In the genomic region with DNA sequence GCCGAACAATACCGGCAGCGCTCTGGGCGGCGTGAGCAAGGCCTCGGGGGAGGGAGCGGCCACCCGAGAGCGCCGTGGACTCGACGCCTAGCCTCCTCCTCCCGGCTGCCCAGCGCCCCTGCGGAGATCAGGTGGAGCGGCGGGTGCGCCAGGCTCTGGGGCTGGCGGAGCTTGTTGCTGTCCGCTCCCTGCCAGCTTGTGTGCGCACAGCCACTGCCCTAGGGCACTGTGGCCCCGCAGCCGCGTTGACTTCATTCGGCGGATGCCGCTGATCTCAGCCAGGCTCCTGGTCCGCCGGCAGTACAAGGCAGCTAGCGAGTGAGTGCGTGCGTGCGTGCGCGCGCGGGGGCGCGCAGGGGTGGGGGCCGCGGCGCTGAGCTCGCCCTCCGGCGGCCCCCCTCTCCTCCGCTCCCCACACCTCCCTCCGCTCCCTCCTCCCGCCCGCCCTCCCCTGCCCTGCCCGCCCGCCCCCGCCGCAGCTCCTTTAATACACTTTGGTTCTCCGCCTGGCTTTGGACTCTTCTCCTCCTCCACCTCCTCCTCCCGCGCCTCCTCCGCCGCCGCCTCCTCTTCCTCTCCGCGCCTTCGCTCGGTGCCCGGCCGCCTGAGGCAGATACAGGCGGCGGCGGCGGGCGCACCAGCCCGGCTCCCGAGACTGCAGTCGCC, we compare ENCODE assay signal across 9 mouse cellular contexts. TPM values are rescaled to one million over a fixed set of nuclear protein-coding genes. Genes with fewer than 3 reads are reported as not detected.
A peak's percentile ranks its signal among the peaks of the same experiment; 100 is the strongest.
DNase-seq lines count a peak whose midpoint lies in the region; ATAC-seq and TF ChIP-seq lines count a peak whose summit lies in the region.
"Had no signal": no experiment of that assay in that cellular context is flagged by ENCODE, and none has a peak within 500 bp of the region (broad histone marks: within the 10 kb centered on the region; RNA-seq: fewer than 3 reads in every experiment).

A gene (plus strand): TSS at position 545 of the 666 bp plus-strand sequence.

- intact Hi-C loops in left cerebral cortex, postnatal 4 days (cut with DNase I) = loop anchor here (5.0 kb wide), 1 partner anchor 248 kb away; no protein-coding TSS in a partner anchor

- peak within 1 kb of the TSS; percentile 71 for H3K4me2 ChIP-seq in heart, postnatal 0 days (ENCODE audit: low read depth, low read length)
- H3K4me2 ChIP-seq in neural tube, embryonic 14.5 days (ENCODE audit: low read depth, low read length) = peak within 1 kb of the TSS; percentile 49

- TF ChIP-seq CTCF in heart, postnatal 0 days (IDR thresholded peaks at IDR 0.05; ENCODE audit: low read depth) = no peak

- no peaks in the 10 kb centered on the region for H3K36me3 ChIP-seq in heart, postnatal 0 days (replicated peaks; ENCODE audit: control insufficient read depth, insufficient read depth, low read length)
- H3K36me3 ChIP-seq in neural tube, embryonic 14.5 days (ENCODE audit: control insufficient read depth, insufficient read depth, low read length) = no peaks in the 10 kb centered on the region

- H3K9me3 ChIP-seq in heart, postnatal 0 days (replicated peaks; ENCODE audit: control insufficient read depth, low read length) = no peaks in the 10 kb centered on the region
- no peaks in the 10 kb centered on the region for H3K9me3 ChIP-seq in neural tube, embryonic 14.5 days (ENCODE audit: control insufficient read depth, low read length)

- 1% methylated on average over 44 of the region's 73 CpGs for WGBS in heart, postnatal 0 days
- WGBS in neural tube, embryonic 14.5 days = under 1% methylated on average over 42 of the region's 73 CpGs

- DNase-seq in adrenal gland, adult 2 months = peak; percentile 60
- DNase-seq in adrenal gland, postnatal 4 days (ENCODE audit: low spot score in 2 of 2) = no peak
- peak; percentile 55 for DNase-seq in thymus, postnatal 4 days
- DNase-seq in thymus, postnatal 10 days (ENCODE audit: low spot score in 2 of 2) = no peak
- DNase-seq in heart, postnatal 0 days (ENCODE audit: low spot score) = no peak
- peak; percentile 93 for DNase-seq in left cerebral cortex, postnatal 4 days

- H3K9ac ChIP-seq in heart, postnatal 0 days (replicated peaks; ENCODE audit: low read depth, low read length) = no peak within 1 kb of the TSS
- peak within 1 kb of the TSS; percentile 70 for H3K9ac ChIP-seq in neural tube, embryonic 14.5 days (replicated peaks; ENCODE audit: low read depth, low read length)

- H3K27me3 ChIP-seq in heart, postnatal 0 days (ENCODE audit: control insufficient read depth, insufficient read depth, low read length) = peaks cover 100% of the 10 kb centered on the region
- peaks cover 12% of the 10 kb centered on the region for H3K27me3 ChIP-seq in neural tube, embryonic 14.5 days (ENCODE audit: control insufficient read depth, insufficient read depth, low read length)

- H3K27ac ChIP-seq in heart, postnatal 0 days (ENCODE audit: low read depth) = no peak within 1 kb of the TSS
- H3K27ac ChIP-seq in neural tube, embryonic 14.5 days (ENCODE audit: low read depth, low read length) = peak within 1 kb of the TSS; percentile 87

- peak; percentile 51 for ATAC-seq in heart, postnatal 0 days (ENCODE audit: insufficient read depth, low read depth)
- peak; percentile 82 for ATAC-seq in neural tube, embryonic 14.5 days (ENCODE audit: low read depth)
- no peak; the same call in 1 of the 2 replicates for ATAC-seq in frontal cortex, adult (ENCODE audit: low TSS enrichment)

- H3K4me3 ChIP-seq in heart, postnatal 0 days (ENCODE audit: low read depth, low read length) = peak within 1 kb of the TSS; percentile 52
- peak within 1 kb of the TSS; percentile 46 for H3K4me3 ChIP-seq in neural tube, embryonic 14.5 days (ENCODE audit: low read depth, low read length)

- TF ChIP-seq EP300 in heart, postnatal 0 days (IDR thresholded peaks at IDR 0.05; ENCODE audit: low read depth) = no peak

- H3K4me1 ChIP-seq in heart, postnatal 0 days (ENCODE audit: control insufficient read depth, insufficient read depth) = 0 out of 2 replicates have a peak, but pooled peaks cover 5% of the 10 kb centered on the region
- peaks cover 8% of the 10 kb centered on the region for H3K4me1 ChIP-seq in neural tube, embryonic 14.5 days (ENCODE audit: control insufficient read depth, insufficient read depth, low read length)

RNA-seq across cellular contexts. Expression of the gene that starts here (rescaled TPM):
- not detected for total RNA-seq in adrenal gland, adult 2 months (2021)
- 0.10 and 0.41 TPM in 2 replicates for polyA plus RNA-seq in adrenal gland, adult 2 months (2012; rRNA removed)
- total RNA-seq in adrenal gland, postnatal 4 days (2021) = 1 to 10 TPM in 1 of 2 experiments, under 1 TPM in 1; 0.22 to 1.4 TPM
- total RNA-seq in heart, postnatal 0 days (2014; rRNA removed; ENCODE audit: low replicate concordance) = not detected in 2 replicates
- polyA plus RNA-seq in heart, postnatal 0 days (2015; fragmentation: Nextera tagmentation; extraction: Ambion mirVana) = not detected in 2 replicates
- total RNA-seq in left cerebral cortex, postnatal 4 days (2021) = 10 to 100 TPM; 22.4 to 24.1 TPM
- 6.5 and 9.4 TPM in 2 replicates for polyA plus RNA-seq in neural tube, embryonic 14.5 days (2014; fragmentation: Nextera tagmentation; extraction: Ambion mirVana)
- total RNA-seq: heart, postnatal 10 days had no signal

Comparison
In these comparisons a context has a peak if more than half of its experiments do, and no peak if none do; other contexts are left out.
1. RNA of the gene that starts here (total RNA-seq): 22.4 to 24.1 TPM in left cerebral cortex, postnatal 4 days; 0.22 to 1.4 TPM in adrenal gland, postnatal 4 days, not detected in adrenal gland, adult 2 months and not detected in heart, postnatal 0 days; every median in the first group is over 4 times any median in the second.
2. DNase-seq: peak in thymus, postnatal 4 days (single experiment) and left cerebral cortex, postnatal 4 days (single experiment); none in adrenal gland, postnatal 4 days (0 of 2), thymus, postnatal 10 days (0 of 2) and heart, postnatal 0 days (single experiment).
3. Peak in DNase-seq in adrenal gland, adult 2 months; RNA of the gene not detected or under 1 TPM.
4. Peak in ATAC-seq, H3K4me3 ChIP-seq and H3K4me2 ChIP-seq in heart, postnatal 0 days; RNA of the gene not detected or under 1 TPM.